Mouse (Mus musculus) kidney, postnatal 36 days (tissue): Measurements from ENCODE around the gene C130032M10Rik.
"Not testable (repeated sequence)": the region's sequence is repeated elsewhere in the genome, so short reads cannot be mapped to it uniquely, and the experiment has no call there.

Experiments
- DNase-seq, 2 experiments: peaks; one replicate each; pipeline ENCODE4 v3.0.0; 2021 to 2022; ENCODE audit warnings: mixed read lengths in 2 of 2

C130032M10Rik gene

DNA sequence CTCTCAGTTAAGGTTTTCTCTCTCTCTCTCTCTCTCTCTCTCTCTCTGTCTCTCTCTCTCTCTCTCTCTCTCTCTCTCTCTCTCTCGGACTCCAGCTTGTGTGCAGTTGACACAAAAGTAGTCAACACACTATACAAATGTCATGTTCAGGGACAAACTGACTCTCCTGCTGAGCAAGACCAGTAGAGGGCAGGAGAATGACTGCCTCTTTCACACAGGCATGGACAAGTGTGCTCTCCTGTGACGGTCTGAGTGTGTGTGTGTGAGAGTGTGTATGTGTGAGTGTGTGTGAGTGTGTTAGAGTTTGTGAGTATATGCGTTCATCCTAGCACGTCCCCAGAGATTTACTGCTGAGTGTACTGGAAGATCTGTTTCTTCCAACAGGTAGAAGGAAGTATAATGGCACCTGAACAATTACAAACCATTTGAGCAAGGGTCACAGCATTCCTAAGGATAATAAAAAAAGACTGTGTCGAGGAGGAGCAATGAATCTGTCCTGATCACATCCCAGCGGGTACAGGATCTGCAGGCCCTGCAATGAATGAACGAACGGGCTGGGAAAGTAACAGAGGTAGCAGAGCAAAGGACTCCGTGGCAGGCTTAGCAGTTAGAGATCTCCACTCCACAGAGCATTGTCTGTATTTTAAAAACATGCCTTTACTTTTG lies 3.4 kb downstream of the C130032M10Rik start:
- peak in 1 of 2 experiments; percentile 25 for DNase-seq

DNA sequence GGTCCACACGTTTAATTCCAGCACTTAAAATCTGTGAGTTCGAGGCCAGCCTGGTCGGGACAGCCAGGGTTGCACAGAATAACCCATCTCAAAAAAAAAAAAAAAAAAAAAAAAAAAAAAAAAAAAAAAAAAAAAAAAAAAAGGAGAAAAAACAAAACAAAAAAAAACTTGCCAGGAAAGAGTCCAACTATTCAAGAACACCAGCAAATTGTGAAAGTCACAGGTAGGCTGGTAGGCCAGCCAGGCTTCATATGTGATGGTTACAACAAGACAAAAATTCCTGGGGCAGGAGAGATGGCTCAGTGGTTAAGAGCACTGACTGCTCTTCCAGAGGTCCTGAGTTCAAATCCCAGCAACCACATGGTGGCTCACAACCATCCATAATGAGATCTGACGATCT lies 5.0 kb downstream of the C130032M10Rik start:
- DNase-seq = not testable (repeated sequence)

DNA sequence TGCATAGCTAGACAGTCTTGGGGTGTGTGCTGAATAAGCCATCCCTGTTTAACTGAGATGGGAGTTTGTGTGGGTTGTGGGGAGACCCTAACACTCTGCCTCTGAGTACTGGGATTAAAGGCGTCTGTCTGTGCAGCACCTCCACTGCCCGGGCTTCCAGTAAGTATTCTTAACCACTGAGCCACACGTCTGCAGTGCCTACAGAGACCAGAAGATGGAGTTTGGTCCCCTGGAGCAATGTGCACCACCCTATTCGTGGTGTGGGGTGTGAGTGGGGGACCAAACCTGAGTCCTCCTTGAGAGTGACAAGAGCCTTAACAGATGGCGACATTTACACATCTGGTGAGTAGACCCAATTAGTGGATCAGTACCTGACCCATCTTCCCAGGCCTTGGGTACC lies 6.5 kb downstream of the C130032M10Rik start:
- DNase-seq = no peak

DNA sequence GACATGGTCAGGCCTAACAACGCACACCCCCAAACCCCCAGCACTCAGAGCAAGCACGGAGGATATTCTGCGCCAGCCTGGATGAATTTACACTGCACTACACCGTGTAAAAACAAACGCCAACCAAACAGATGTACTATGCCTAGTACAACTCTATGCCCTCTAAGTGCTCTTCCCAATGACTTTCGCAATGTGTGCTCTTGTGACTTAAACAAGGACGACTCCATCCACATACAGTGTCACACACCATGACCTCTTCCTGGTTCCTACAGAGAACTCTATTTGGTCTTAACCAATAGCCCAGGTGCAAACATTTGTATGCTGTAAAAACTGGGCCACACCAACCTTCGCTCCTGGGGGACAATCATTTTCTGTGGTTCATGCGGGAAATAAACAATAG lies 7.0 kb downstream of the C130032M10Rik start:
- no peak for DNase-seq

DNA sequence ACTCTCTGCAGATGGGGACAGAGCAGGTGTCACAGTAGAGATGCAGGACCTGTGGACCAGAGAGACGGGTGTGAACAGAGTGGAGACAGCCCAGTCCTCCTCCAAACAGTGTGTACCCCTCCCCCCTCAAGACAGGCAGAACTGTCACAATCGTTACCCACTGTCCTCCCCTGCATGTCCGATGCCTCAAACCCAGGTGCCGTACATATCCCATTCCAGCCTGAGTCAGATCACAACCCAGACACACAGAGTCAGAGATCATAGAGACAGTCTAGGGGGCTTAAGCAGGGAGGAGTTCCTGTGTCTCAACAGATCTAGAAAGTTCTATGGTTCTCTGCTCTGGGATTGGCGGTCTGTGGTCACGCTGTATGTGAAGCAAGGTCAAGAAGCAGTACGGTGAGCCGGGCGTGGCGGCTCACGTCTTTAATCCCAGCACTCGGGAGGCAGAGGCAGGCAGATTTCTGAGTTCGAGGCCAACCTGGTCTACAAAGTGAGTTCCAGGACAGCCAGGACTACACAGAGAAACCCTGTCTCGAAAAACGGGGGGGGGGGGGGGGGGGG lies 9.7 kb downstream of the C130032M10Rik start:
- no peak for DNase-seq

DNA sequence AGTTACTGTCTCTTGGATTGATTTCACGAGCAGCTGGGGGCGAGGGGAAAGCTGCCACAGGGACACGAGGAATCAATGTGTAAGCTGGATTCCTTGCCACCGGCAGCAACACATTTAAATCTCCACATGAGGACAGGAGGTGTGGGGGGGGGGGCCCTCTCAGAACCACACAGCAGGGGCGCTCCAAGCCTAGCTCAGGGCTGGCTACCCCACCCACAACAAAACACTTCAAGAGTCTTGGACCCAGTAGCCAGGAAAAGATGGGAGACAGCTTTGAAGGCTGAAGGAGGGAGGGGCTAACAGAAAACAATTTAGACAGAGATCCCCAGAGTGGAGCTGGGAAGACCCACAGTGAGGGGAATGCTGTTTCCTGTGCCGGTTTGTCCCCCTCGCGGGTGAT lies 10.4 kb downstream of the C130032M10Rik start:
- DNase-seq = no peak

DNA sequence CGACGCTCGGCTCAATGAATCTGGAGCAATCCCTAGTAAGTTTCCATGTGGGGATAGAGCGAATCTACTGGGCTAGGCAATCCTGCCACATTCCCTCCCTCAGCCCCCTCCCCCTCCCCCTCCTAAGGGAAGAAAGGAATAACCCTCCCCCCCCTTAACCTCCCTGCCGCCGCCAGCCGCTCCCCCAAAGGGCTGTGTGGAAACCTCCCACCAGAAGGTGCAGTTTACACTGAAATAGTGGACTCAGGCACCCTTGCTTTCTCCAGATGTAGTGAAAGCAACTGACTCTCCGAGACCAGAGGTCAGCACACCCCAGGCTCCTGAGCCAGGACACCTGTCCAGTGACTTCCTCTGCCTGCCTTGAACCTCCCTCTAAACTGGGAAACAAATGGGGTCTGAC lies 11.1 kb downstream of the C130032M10Rik start:
- DNase-seq = no peak

DNA sequence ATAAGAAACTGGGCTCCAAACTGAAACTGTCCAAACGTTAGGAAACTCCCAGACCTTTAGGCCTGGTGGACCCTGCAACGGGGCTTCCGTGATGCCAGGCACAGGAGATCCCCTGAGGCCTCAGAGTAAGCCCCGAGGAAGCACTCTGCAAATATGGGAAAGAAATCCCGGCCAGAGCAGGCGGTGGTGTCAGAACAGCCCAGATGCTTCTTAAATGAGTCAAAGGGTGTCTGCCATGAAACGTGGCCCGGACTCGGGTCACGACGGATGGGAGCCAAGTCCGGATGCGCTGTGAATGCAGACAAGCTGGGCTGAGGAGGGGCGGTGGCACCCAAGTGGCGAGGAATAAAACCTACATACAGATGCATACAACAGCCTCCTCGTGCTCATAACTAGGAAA lies 11.6 kb downstream of the C130032M10Rik start:
- DNase-seq = peak; percentile 45 to 76

DNA sequence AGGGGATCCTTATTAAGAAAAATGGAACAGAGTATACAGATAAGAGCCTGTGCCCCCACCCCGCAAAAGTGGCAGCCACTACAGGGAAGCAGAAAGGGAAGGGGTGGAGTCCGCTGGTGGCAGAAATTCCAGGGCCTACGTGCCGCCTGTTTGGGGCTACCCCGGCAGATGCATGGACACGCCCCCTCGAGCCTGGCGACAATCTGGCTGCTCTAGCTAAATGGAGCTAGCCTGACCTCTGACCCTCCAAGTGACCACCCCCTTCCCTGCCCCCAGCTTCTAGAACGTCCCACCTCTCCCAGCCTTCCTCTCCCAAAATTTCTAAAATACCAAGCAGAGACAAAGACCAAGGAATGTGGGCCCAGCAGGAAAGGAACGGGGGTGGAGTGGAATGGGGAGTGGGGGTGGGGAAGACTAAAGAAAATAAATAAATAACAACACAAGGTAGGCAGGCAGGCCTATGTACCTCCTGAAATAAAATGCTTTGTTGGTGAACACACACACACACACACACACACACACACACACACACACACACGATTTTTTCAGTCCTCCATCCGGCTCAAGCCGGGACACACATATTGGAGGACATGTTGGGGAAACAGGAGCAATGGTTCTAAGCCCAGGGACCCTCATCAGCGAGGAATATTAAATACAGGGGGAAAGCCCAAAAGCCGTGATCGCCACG lies 12.6 kb downstream of the C130032M10Rik start:
- DNase-seq = peak; percentile 29 to 62

DNA sequence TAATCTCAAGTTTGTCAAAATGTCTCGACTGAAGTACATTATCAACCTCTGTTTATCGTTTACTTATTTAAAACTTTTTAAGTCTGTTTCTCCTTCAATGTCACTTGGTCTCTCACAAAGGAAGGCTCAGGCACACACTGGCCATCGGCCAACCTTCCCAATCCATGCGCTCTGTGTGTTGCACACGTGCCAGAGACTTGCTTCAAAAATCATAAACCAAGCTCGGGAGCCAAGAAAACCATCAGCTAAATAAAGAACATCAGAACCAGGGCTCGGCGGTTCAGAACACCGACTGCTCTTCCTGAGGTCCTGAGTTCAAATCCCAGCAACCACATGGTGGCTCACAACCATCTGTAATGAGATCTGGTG lies 13.2 kb downstream of the C130032M10Rik start:
- peak in 1 of 2 experiments; percentile 47 for DNase-seq

DNA sequence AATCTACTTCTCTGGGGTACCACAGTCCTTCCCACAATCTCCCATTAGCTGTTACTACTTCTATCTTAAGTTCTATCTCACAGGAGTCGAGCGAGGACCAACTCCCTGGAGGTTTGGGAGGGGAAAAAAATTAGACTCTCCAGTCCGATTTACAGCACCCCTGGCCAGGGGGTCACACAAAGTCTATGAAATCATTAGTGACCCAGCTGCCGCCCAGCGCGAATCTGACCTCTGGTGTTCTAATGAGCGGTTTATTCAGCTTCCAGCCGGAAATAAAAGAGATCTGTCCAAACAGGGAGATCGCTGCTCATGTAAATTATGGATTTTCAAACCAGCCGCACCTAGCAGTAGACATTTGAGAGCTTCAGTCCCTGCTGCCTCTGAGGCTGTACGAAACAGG lies 15.8 kb downstream of the C130032M10Rik start:
- peak; percentile 37 for DNase-seq

DNA sequence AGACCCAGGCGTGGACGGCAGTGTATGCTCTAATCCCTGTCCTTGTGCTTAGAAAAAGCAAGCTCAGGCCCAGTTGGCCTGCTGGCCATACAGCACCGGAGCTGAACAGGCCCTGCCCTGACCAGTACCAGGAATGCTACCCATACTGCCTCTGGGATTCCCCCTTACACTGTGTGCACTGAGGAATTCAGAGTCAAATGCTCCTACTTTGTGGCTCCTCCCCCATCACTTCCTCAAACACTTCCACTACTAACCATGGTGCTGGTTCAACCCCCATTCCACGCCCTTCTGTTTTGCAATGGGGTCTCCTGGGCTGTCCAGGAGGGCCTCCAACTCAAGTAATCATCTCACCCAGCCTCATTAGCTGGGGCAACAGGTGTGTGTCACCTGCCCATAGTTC lies 18.4 kb downstream of the C130032M10Rik start:
- DNase-seq = no peak

DNA sequence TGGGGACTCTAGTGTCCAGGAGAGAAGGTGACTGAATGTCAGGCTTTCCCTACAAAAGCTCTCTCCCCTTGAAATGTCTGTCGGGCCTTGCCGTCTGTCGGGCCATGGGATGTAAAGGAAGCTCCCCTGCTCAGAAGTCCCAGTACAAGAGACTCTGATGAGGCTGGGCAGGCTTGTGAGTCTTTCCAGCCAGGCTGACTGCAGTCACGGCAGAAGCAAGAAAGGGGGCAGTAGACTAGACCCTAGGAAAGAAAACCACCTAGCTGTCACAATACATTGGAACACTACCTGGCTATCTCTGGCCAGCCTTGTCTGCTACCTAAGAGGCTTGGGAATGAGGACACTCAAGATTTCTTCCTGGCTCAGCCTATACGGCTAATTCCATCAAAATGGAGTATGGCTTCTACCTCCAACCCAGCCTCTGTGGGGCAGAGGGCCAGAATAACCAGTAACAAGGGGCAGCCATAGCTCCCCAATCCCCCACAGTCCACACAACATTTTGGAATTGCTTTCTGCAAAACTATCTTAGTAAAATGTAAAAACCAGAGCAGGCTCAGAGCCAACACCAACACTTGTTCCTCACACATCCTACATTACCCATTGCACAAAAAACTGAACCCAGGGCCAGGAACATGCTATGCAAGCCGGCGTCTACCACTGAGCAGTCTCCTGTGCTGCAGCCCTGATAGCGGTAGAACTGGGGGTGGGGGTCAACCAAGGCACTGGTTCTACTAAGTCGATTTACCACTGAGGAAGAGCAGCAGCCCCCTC lies 19.4 kb downstream of the C130032M10Rik start:
- DNase-seq = no peak

DNA sequence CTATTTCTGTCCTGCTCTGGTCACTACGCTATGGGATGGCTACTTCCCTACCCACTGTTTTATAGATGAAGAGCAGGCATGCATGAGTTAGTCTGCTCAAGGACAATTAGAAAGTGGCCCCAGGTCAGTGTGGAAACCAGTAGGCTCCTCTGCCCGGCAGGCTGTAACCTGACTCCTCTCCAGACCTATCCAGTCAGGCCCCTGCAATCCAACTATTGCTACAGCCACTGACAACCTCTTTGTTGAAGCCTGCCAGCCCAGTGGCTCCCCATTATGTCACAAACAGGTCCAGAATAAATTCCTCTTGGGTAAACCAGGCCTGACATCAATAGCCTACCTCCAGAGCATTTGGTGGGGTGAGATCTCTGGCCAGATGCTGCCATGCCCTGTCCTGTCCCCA lies 21.1 kb downstream of the C130032M10Rik start:
- no peak for DNase-seq

DNA sequence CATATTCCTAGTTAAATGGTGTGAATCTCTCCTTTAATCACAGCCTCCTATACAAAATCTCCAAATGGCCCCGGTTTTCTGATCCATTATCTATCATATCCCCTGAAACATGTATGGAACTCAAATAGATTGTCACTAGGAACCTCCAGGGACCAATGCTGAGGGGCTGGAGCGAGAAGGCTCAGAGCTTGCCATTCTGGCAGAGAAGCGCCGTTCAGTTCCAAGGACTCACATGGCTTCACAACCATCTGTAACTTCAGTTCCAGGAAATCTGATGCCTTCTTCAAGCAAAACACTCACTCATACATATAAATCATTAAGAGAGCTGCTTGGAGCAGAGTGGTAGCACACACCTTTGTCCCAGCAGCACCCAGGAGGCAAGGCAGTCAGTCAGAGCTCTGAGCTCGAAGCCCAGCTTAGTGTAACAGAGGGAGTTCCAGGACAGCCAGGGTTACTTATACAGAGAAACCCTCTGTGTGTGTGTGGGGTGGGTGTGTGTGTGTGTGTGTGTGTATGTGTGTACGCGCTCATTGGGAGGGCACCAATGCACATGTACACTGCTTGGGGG lies 23.6 kb downstream of the C130032M10Rik start:
- peak; percentile 11 to 41 for DNase-seq

DNA sequence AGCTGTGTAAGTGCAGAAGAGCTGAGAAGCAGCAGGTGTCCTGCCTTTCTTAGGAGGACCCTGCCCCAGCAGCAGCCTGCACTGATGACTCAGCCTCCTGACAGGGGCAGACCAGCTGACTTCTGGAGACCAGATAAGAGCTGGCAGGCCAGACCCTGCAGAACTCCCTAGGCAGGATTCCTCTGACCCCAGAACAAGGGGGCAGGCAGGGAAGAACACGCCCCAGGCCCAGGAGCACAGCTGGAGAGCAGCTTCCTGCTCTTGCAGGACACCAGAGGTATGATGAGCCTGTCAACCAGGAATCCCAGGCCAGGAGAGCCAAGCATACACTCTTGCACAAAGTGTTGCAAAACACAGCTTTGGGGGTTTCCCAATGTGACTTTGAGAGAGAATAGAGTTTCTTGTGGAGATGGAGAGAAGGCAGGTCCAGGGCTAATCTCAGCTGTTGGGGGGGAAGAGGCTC lies 25.8 kb downstream of the C130032M10Rik start:
- no peak for DNase-seq

DNA sequence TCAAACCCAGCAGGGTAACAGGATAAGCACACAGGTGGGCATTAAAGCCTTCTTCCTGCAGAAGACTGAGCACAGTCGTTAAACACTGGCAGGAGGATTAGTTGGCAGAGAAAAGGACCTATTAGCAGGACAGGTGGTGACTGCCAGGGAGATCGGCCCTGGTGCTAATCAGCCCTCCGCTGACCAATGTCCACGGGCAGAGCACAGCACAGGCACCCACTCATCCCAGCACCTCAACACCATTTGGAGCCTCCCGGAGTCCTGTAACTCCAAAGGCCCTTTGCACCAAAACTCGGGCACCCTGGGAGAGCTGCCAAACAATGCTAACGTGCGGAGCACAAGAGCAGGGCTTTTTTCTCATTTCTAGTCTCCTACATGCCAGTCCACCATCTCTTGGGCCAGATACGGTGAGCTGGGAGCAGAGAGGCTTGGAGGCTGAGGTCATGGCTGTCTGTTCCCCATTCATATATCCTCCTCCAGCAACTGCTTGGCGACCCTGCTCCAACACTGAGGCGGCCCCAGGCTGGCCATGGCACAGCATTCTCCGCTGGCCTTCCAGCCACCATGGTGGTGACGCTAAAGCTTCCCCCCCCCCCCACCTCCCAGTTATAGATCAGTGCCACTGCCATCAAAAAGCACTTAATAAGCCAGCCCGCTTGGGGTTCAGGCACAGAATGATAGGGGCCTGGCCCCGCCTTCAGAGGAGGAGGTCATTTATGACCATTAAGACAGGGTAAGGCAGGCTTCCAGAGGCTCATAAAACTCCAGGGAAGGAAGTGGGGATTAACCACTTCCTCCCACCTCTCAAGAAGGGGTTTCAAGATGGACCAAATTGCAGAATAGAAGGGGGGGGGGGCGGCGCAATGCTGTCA lies 28.6 kb downstream of the C130032M10Rik start:
- DNase-seq = peak; percentile 35 to 79

DNA sequence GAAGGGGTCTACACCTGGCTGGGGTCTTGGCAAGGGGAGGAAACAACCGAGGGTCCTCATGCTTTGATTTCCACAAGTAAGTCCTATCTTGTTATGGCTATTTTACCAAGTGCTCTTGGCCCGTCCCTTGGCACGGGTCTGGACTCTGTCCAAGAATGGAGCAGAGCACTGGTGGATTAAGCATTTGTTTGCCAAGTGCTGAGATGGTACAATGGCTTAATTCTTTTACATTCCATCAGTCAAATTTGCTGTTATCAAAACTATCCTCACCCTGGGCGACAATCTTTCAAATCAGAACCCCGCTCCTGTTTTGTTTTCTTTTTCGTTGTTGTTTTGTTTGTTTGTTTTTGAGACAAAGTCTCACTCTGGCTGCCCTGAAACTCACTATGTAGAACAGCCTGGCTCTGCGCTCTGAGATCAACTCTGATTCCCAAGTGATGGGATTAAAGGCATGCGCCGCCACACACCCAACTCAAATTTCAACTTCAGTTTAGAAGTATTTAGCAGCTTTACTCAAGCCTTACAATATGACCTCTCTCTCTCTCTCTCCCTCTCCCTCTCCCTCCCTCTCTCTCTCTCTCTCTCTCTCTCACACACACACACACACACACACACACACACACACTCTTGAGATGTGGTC lies 29.4 kb downstream of the C130032M10Rik start:
- DNase-seq = peak; percentile 39 to 72

DNA sequence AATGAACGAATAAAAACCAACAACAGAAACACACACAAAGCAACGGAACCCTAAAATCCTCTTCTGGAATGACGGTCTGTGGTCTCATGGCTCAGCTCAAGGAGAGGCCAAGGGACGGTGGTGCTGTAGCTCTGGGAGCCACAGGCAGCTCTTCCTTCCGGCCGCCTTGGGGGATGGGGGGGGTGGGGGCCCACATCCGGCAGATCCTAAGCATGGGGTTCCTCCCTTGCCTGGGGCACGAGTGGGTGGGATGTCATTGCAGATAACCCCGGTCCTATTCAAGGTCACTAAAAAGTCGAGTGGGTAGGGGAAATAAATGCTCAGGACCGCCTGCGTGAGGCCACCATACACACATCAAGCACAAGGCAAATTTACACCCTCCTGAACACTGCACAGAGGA lies 31.3 kb downstream of the C130032M10Rik start:
- DNase-seq = no peak

DNA sequence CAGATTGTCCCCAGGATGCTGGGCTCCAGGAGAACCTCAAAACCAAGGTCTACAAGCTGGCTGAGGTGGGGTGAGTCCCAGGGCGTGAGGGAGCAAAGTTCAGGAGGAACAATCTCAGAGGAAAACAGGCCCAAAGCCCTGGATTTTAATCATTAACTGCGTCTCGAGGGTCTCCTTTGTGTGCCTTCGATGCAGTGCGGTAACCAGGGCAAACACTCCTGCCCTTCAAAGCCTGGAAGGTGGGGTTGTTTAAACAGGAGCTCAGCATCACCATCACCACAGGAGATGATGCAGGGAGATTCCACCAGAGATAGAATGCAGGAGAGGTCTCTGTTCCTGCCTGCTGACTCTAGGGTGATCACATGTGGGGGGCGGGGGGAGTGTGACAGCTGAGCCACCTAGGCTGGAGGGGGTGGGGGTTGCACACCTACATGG lies 32.2 kb downstream of the C130032M10Rik start:
- DNase-seq = peak; percentile 64 to 65

DNA sequence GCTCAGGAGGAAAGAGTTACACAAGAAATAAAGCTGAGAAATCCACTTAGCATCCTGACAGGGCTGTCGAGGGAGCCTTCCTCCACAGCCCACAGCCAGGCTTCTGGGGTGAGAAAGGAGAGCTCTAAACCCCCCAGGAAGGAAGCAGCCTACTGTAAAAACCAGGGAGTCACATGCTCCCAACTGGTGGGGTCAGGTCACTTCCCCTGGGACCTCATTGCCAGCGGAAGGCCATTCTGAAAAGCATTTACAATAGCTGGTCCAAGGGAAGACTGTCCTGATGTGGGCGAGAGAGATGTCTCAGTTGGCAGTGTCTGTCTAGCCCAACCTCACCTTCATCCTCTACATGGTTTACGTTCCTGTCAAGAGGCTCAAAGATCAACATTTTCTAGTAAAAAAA lies 33.0 kb downstream of the C130032M10Rik start:
- DNase-seq = peak; percentile 32 to 60
